Mouse (Mus musculus): ENCODE measurements at regions not wholly inside any gene's neighbourhood (a gene's known extent, or its start where the extent isn't known, plus 50 kb on each side); places are given as distances from the start of the nearest gene placed in this dataset.

GRCm38 (mm10) chr10:12045937-12046336, 702.7 kb downstream of the Epm2a start:
- no peak for DNase-seq (ENCODE audit: extremely low spot score in 1 of 2, low spot score in 1 of 2)

DNA sequence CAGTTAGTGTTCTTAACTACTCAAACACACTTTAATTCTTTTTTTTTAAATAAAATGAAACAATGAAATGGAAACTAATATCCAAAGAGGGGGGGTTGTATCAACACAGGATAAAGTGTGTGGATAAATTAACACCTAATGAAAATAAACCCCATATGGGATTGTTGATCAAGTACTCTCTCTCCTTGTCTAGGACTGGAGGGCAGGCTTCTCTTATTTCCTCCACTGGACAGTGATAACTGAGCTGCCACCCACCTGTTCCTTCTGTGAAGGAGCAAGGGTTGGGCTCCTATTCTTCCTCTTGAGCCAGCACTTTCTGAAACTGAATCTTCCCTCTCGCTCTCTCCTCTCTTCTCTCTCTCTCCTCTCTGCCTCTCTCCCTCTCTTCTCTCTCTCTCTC, 716.5 kb downstream of the Epm2a start:
- no peak for DNase-seq (ENCODE audit: extremely low spot score in 1 of 2, low spot score in 1 of 2)

DNA sequence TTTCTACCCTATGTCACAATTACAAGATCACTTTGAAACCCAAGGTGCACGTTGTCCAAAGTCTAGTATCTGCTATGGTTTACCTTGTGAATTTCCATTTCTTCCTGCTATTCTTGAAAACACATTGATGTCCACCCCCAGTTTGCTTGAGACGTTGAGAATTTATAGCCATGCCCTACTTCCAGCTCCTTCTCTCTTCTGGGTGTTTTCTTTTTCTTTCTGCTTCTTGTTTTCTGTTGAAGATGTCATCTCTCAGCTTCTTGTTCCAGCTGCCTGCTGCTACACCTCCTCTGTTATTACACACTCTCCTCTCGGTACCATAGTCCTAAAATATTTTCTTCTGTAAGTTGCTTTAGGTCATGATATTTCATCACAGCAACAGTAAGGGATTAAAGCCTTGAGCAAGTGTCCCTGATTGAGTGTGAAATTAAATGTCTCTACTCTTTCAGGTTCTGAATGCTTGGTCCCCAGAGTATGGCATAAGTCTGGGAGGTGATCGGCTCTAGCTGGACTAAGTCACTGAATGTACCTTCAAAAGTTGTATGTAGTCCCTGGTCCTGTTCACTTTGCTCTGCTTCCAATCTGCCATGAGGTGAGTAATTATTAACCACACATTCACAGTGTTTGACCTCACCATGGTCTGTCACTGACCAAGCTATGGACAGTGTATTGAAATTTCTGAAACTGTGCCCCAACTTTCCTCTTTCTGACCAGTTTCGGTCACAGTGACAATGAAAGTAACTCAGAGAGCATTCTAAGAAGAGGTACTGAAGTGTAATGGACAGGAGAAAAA, 718.1 kb downstream of the Epm2a start:
- no peak for DNase-seq (ENCODE audit: extremely low spot score in 1 of 2, low spot score in 1 of 2)

- no peak for DNase-seq (ENCODE audit: extremely low spot score in 1 of 2, low spot score in 1 of 2)
Observed at GRCm38 (mm10) chr10:12062302-12062701, 719.1 kb downstream of the Epm2a start.

- no peak for DNase-seq (ENCODE audit: extremely low spot score in 1 of 2, low spot score in 1 of 2)
Observed at GRCm38 (mm10) chr10:12083961-12084360, 740.8 kb downstream of the Epm2a start.

DNA sequence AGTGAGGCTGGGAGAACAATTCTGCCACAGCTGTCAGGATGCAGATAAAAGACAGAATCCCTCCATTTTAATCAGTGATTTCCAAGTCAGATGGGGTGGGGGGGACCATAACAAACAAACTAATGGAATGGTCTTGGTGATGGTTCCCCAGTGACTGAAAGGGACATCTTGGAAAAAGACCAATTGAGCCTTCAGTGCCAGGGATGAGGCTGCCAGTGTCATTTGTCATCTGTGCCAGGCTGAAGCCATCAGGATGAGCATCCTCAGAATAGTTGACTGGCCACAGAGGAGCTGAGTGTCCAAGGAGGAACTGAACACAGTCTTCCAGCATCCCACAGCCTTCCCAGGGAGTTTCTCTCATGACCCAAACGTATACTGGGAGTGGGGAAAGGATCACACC, 749.3 kb downstream of the Epm2a start:
- DNase-seq (ENCODE audit: extremely low spot score in 1 of 2, low spot score in 1 of 2) = no peak

GRCm38 (mm10) chr10:12096678-12097077, 753.5 kb downstream of the Epm2a start:
- no peak for DNase-seq (ENCODE audit: extremely low spot score in 1 of 2, low spot score in 1 of 2)

GRCm38 (mm10) chr10:12107001-12107418, 762.2 kb downstream of the Utrn start:
- DNase-seq (ENCODE audit: extremely low spot score in 1 of 2, low spot score in 1 of 2) = peak in 1 of 2 experiments; percentile 25

DNA sequence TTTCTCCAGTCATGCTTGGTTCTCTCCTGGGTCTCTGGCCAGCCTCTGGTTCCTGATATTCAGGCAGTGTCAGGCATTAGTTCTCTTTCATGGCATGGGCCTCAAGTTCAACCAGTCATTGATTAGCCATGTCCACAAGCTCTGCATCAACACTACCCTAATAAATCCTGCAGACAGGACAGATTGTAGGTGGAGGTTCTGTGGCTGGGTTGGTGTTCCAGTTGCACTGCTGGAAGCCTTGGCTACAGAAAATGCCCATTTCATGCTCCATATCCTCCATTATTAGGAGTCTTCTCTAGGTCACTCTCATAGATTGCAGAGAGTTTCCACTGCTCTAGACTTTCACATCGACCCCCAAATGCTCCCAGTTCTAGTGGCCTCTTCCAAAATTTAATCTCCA, 757.4 kb downstream of the Utrn start:
- no peak for DNase-seq (ENCODE audit: extremely low spot score in 1 of 2, low spot score in 1 of 2)

GRCm38 (mm10) chr10:12115767-12116166, 753.4 kb downstream of the Utrn start:
- DNase-seq (ENCODE audit: extremely low spot score in 1 of 2, low spot score in 1 of 2) = no peak

GRCm38 (mm10) chr10:12116662-12117303, 752.4 kb downstream of the Utrn start:
- DNase-seq (ENCODE audit: extremely low spot score in 1 of 2, low spot score in 1 of 2) = no peak

DNA sequence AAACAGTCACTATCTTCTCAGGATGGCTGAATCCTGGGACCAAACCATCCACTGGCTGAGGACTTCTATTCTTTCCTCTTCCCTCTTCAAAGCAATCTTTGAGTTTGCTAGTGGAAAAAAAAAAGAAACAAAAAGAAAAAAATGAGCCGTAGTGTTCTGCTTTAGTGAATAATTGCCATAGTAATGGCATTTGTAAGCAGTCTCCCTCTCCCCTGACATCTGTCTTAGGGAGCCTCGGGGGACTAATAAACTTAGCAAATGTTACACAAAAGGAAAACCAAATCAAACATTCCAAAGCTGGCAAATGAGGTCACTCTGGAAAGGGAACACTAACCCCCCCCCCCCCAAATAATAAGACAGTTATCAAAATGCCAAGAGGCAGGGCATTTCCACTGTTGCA, 744.9 kb downstream of the Utrn start:
- DNase-seq (ENCODE audit: extremely low spot score in 1 of 2, low spot score in 1 of 2) = no peak

DNA sequence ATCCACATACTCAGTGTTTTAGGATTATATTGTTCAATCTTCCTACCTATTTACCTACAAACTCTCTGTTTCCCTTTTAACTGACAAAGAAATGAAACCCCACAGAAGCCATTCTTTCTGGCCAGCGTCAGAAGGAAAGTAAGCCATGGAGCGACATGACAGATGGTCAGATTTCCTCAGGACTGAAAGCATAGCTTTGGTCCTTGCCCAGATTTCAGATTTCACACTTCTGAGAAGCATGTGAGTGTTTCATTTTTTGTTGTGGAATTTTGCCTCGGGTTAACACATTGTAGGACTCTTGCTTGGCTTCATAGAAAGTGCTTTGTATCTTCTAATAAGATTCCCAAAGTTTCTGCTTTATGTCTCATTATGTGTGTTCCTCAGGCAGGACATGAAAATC, 739.7 kb downstream of the Utrn start:
- DNase-seq (ENCODE audit: extremely low spot score in 1 of 2, low spot score in 1 of 2) = no peak

DNA sequence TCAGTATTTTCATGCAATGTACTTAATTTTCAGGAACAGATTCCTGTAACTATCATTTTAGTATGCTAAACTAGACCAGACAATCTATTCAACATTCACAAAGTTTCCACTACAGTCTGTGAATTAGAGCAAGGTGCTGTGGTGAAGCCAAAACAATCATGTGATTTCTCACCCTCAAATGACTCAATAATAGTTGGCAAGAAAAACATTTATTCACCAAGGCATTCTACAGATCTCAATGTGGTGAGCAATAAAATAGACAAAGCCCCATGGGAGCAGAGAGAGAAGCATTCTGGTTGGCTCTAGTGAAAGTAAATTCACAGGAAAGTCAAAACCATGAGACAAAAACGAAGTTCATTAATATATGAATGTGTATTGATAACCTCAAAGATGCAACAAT, 724.5 kb downstream of the Utrn start:
- DNase-seq (ENCODE audit: extremely low spot score in 1 of 2, low spot score in 1 of 2) = no peak

DNA sequence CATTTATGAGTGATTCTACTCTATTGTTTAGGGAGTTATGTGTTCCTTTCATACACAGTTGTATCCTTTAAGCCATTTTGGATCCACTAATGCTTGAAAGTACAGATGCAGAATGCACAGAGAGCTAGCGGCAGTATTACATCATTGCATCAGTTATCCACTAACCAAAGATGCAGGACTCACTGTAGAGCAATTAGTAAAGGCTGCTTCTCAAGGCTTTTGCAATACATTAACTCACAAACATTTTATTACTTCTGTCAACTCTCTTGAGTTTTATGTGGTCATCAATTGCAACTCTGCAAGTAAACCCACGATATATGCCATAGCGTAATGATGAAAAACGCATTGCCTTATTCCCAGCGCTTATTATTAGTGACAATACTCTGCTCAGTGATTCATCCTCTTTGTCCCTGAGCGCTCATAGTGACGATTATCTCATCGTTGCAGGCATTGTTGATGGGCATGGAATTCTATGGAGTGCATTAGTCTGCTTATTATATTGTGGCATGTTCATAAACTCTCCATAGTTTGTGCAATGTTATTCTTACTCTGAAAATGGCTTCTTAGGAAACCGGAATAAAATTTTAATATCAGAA, 722.1 kb downstream of the Utrn start:
- no peak for DNase-seq (ENCODE audit: extremely low spot score in 1 of 2, low spot score in 1 of 2)

DNA sequence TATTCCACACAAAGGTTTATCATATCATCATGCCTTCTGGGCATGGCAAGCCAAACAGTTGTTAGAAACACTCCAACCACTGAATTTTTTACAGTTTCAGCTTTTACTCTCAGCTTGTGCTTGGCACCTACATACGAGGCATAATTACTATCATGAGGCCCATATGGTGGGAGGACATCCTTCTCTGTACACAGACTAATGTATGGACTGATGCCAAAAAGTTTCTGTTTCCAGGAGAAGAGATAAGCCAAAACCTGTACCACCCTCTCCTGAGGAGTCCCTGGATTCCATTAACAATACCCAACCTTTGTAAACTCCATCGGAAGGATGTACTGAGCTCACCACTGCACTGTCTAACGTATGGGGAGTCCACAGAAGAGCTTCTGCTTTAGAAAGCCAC, 698.9 kb downstream of the Utrn start:
- no peak for DNase-seq (ENCODE audit: extremely low spot score in 1 of 2, low spot score in 1 of 2)

- no peak for DNase-seq (ENCODE audit: extremely low spot score in 1 of 2, low spot score in 1 of 2)
Observed at GRCm38 (mm10) chr10:12174200-12174818, 694.9 kb downstream of the Utrn start.

DNA sequence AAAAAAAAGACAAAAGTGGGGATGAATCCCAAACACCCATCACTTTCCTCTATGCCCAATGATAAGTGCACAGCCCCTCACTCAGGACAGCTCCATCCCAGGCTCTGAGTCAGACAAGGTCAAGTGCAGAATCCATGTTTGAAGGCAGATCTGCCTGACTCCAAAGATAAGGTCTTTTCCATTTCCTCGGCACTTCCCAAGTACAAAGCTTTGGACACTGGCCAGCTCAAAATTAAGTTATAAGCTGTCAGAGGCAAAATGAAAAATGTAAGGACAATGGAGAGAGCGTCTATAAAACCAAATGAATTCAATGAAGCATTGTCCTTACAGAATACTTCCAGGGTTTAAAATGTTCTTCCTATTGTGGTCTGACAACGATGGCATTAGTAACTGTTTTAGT, 694.0 kb downstream of the Utrn start:
- DNase-seq (ENCODE audit: extremely low spot score in 1 of 2, low spot score in 1 of 2) = no peak

DNA sequence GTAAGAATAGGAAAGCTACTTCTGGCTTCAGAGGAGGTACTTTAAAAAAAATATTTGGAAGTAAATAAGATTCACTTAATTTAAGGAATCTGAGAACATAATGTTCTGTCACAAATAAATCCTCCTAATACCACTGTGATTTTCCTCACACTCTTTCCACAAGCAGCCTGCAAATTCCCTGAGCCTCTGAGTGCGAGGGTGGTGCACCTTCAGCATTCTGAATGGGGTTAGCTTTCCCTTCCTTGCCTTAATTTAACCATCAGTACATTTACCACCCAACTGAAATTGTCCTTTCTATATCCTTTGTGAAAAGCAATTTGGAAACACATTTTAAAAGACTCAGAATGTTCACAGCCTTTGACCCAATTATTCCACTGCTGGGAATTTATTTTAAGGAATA, 691.7 kb downstream of the Utrn start:
- no peak for DNase-seq (ENCODE audit: extremely low spot score in 1 of 2, low spot score in 1 of 2)

DNA sequence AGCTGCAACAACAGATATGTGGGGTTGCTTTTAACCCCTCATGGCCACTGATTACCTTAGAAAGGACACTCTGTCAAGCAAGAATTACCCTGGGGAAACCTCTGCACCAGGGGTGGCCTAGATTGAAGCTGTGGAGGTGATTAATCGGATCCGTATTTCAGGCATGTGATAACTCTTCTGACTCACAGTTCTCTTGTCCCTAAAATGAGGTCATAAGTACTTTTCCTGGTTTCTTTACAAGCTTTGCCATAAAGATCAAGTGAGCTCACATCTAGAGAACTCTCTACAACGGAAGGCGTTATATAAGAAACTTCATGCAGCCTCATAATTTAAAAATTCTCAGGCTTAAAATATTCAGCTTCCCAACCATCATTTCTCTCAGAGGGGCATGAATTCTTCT, 688.2 kb downstream of the Utrn start:
- no peak for DNase-seq (ENCODE audit: extremely low spot score in 1 of 2, low spot score in 1 of 2)

- DNase-seq (ENCODE audit: extremely low spot score in 1 of 2, low spot score in 1 of 2) = no peak
Observed at GRCm38 (mm10) chr10:12186918-12187639, 682.1 kb downstream of the Utrn start.
